Mouse (Mus musculus): Measurements from ENCODE around the gene Tekt5. TPM values are rescaled to one million over a fixed set of nuclear protein-coding genes. Genes with fewer than 3 reads are reported as not detected.

Gene Tekt5
- 4.8 TPM for polyA plus RNA-seq (2014; fragmentation: Illumina TruSeq; extraction: RNeasy Lipid Tissue Mini Kit (QIAGEN cat#74804); ENCODE audit: insufficient read depth, low read depth, low replicate concordance)

DNA sequence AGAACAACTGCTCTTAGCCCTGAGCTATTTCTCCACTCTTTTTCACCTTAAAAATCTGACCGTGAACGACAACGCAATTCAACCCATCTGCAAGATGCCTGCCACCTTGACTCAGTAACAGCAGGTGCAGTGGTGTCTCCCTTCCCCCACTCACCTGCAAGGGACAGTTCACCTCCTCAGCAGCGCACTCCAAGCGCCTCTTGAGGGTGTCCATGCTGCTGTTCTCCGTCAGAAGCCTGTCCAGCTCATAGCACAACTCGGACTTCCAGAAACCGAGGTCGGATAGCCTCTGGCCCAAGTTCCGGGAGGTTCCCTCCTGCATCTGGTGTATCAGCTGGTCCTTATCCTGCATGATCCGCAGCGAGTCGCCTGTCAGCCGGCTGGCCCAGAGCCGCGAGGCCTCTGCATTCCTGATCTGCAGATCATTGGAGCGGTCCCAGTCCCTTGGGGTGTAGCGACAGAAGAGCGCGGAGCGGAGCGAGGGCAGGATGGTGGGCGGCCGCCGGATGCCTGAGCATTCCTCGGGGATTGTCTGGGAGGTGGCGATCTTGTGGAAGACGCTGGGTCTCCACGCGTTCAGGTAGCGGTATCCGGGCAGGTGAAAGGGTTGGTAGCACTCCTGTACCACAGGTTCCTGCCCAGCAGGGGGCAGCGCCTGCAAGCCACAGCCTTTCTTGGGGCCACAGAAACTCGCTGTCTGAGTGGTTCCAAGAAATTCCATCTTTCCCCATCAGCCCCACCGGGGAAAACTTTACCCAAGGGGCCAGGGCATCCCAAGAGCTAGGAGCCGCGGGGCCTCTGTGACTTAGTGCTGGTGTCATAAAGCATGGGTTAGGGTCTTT is at the start of gene Tekt5:
TSS of gene Tekt5 (minus strand) at position 792 of the 842 bp plus-strand sequence.

DNA sequence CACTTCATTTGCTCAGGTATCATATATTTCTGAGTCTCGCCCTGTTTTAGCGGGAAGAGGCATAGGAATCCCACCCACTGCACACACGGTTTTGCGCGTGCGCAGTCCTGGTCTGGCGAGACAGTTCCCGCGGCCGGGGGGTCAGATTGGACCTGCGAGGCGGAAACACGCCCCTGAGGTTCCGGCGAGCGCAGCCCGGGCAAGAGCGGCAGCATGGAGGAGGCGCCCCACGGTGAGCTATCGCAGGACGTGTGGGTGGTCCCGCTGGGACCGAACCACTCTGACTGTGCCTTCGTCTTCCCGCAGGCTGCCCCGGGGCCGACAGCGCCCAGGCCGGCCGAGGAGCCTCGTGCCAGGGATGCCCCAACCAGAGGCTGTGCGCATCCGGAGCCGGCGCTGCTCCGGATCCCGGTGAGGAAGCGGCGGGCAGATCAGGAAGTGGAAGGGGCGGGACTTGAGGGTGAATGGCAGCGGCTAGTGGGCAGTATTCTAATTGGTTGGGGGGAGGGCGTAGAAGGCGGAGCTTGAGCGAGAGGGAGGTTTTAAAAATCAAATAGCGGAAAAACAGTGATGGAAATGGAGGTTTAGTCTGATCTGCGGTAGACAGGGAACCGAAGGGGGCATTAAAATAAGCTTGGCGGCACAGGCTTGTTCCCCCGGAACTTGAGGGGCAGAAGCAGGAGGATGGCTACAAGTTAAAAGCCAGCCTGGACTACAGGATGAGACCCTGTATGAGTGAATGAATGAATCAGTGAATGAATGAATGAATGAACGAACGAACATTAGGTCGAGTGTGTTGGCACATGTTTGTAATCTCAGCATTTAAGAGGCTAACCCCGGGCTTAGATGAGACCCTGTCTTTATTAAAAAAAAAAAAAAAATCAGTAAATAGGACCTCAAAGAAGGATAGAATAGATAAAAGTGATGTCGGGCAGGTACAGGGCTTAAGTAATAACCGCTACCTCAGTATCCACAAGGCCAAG is 16.8 kb upstream of the Tekt5 start, which contains the start of gene Nubp1:
TSS of gene Nubp1 (plus strand) at position 185 of the 983 bp plus-strand sequence.

DNA sequence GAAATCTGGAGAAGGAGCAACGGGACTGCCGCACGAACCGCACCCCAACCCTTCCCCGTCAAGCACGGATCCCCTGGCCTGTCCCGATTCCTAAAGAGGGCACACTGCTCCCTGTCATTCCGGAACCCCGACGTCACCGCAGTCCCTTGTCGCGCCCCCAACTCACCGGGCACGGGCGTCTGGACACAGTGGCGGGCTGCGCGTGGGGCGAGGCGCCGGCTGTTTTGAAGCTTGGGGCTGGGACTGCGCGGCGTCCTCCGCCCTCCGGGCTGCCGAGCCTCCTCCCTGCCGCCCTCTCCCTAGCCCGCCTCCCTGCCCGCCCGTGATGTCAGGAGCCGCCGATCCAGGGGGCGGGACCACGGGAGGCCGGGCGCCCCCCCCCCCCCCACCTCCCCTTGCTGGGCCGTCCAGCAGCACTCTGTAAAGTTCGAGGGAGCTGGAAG is 81.6 kb downstream of the Tekt5 start, which contains the start of gene Emp2:
TSS of gene Emp2 (minus strand) at position 323 of the 443 bp plus-strand sequence.

Other genes starting within 250 kb of the Tekt5 start
- 0.58 TPM for gene Rpl39l, start 225.3 kb downstream of the Tekt5 start, polyA plus RNA-seq (2014; fragmentation: Illumina TruSeq; extraction: RNeasy Lipid Tissue Mini Kit (QIAGEN cat#74804); ENCODE audit: insufficient read depth, low read depth, low replicate concordance)
- gene Atf7ip2, start 202.8 kb downstream of the Tekt5 start, polyA plus RNA-seq (2014; fragmentation: Illumina TruSeq; extraction: RNeasy Lipid Tissue Mini Kit (QIAGEN cat#74804); ENCODE audit: insufficient read depth, low read depth, low replicate concordance) = not detected
- 456 TPM for gene Emp2, start 81.5 kb downstream of the Tekt5 start, polyA plus RNA-seq (2014; fragmentation: Illumina TruSeq; extraction: RNeasy Lipid Tissue Mini Kit (QIAGEN cat#74804); ENCODE audit: insufficient read depth, low read depth, low replicate concordance)
- gene Nubp1, start 16.5 kb upstream of the Tekt5 start, polyA plus RNA-seq (2014; fragmentation: Illumina TruSeq; extraction: RNeasy Lipid Tissue Mini Kit (QIAGEN cat#74804); ENCODE audit: insufficient read depth, low read depth, low replicate concordance) = 18.7 TPM
- 0.20 TPM for gene Tvp23a, start 51.9 kb upstream of the Tekt5 start, polyA plus RNA-seq (2014; fragmentation: Illumina TruSeq; extraction: RNeasy Lipid Tissue Mini Kit (QIAGEN cat#74804); ENCODE audit: insufficient read depth, low read depth, low replicate concordance)
- 3.9 TPM for gene Ciita, start 84.6 kb upstream of the Tekt5 start, polyA plus RNA-seq (2014; fragmentation: Illumina TruSeq; extraction: RNeasy Lipid Tissue Mini Kit (QIAGEN cat#74804); ENCODE audit: insufficient read depth, low read depth, low replicate concordance)
- gene Dexi, start 147.6 kb upstream of the Tekt5 start, polyA plus RNA-seq (2014; fragmentation: Illumina TruSeq; extraction: RNeasy Lipid Tissue Mini Kit (QIAGEN cat#74804); ENCODE audit: insufficient read depth, low read depth, low replicate concordance) = 17.0 TPM
- 8.9 TPM for gene Clec16a, start 149.8 kb upstream of the Tekt5 start, polyA plus RNA-seq (2014; fragmentation: Illumina TruSeq; extraction: RNeasy Lipid Tissue Mini Kit (QIAGEN cat#74804); ENCODE audit: insufficient read depth, low read depth, low replicate concordance)

All from lung, adult 10 weeks (tissue).